Mouse (Mus musculus) heart, embryonic 13.5 days (tissue): ENCODE data around the gene Kif14. TPM values are rescaled to one million over a fixed set of nuclear protein-coding genes. Genes with fewer than 3 reads are reported as not detected.
A peak's percentile ranks its signal among the peaks of the same experiment; 100 is the strongest.

Experiments used
- ATAC-seq: fragments of 200-750 bp; cut with Nextera tagmentation; 2 replicates; pipeline ENCODE4 v1.8.0; 2017; ENCODE audit warnings: moderate TSS enrichment; ENCODE audit not compliant: insufficient number of reproducible peaks, low FRiP score, low TSS enrichment; ENCODE audit errors: extremely low read depth
- H3K27ac ChIP-seq: fragments of 300-500 bp; sonication (generic); replicated peaks from 2 replicates; pipeline ENCODE4 v1.5.1; 2015; ENCODE audit warnings: moderate library complexity, mild to moderate bottlenecking, inconsistent platforms
- H3K27me3 ChIP-seq: fragments of 300-500 bp; sonication (generic); replicated peaks from 2 replicates; pipeline ENCODE4 v1.6.1; 2015; ENCODE audit warnings: mild to moderate bottlenecking, inconsistent platforms
- H3K36me3 ChIP-seq: fragments of 300-500 bp; sonication (generic); 2 replicates; pipeline ENCODE4 v1.6.1; 2015; ENCODE audit warnings: mild to moderate bottlenecking, inconsistent platforms
- H3K4me1 ChIP-seq: fragments of 300-500 bp; sonication (generic); 2 replicates; pipeline ENCODE4 v1.6.1; 2015; ENCODE audit warnings: inconsistent platforms
- H3K4me2 ChIP-seq: fragments of 300-500 bp; sonication (generic); 2 replicates; pipeline ENCODE4 v1.6.1; 2015; ENCODE audit warnings: inconsistent platforms, mild to moderate bottlenecking, moderate library complexity
- H3K4me3 ChIP-seq: fragments of 300-500 bp; sonication (generic); 2 replicates; pipeline ENCODE4 v1.5.1; 2015; ENCODE audit warnings: moderate library complexity, mild to moderate bottlenecking, inconsistent platforms
- H3K9ac ChIP-seq: fragments of 300-500 bp; sonication (generic); 2 replicates; pipeline ENCODE4 v1.6.1; 2015; ENCODE audit warnings: inconsistent platforms, mild to moderate bottlenecking, moderate library complexity
- H3K9me3 ChIP-seq: fragments of 300-500 bp; sonication (generic); 2 replicates; pipeline ENCODE4 v1.6.1; 2016; ENCODE audit warnings: inconsistent platforms
- WGBS: fragments of 180-500 bp; shearing (Covaris S2); methylation state at CpG from one replicate; pipeline ENCODE4 v1.1.7; 2015; ENCODE audit warnings: mixed read lengths; 5-methylcytosine and 5-hydroxymethylcytosine counted together
- polyA plus RNA-seq: library from polyadenylated mRNA; unstranded; fragments of >200 nt; fragmentation: Nextera tagmentation; extraction: Ambion mirVana; gene quantifications from 2 replicates; pipeline ENCODE4 v1.2.1, GENCODE M21; 2015

Kif14 gene
- polyA plus RNA-seq, 1 experiment from 2014 or later = 5.0 TPM

DNA sequence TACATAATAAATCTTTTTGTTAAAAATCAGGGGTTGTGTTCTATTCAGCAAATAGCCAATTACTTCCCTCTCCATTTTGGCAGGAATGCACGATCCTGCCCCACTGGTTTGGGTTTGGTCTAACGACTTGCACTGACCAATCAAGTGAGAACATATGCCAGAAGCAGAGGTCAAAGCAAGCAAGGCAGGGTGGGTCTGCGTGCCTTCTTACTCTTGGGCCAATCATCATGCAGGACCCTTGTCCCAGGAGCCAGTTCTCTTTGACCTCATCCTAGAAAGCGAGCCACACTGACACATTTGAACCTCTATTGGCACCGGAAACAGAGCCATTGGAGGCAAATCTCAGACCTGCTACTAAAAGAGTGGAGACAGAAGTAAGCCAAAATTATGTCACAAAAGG is 15.9 kb upstream of the Kif14 start:
- ATAC-seq = no peak
- Histone ChIP-seq H3K9me3 (no peaks in the 10 kb centered on the region), H3K4me1 (no peaks in the 10 kb centered on the region), H3K4me2 (no peak overlapping the region), H3K27me3 (no peaks in the 10 kb centered on the region), H3K4me3 (no peak overlapping the region), H3K27ac (no peak overlapping the region), H3K9ac (no peak overlapping the region), H3K36me3 (no peaks in the 10 kb centered on the region)
- 81% methylated on average over 5 of the region's 5 CpGs for WGBS

DNA sequence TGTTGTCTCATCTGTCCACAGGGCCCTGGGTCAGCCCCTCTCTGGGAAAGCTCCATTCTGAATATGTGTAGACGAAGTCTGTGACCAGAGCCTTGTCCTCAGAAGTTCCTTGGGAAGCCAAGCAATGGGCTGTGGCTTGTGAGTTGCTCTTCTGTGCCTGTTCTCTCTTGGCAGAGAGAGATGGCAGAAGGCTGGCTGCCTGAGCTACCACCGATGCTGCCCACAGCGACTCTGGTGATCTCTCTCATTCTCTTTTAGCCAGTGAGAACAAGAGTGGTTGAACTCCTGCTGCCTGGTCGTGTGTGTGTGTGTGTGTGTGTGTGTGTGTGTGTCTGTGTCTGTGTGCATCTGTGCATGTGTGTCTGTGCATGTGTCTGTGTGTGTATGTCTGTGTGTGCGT is 13.7 kb upstream of the Kif14 start:
- Histone ChIP-seq H3K27ac (no peak overlapping the region), H3K9me3 (no peaks in the 10 kb centered on the region), H3K27me3 (no peaks in the 10 kb centered on the region), H3K4me3 (no peak overlapping the region), H3K36me3 (no peaks in the 10 kb centered on the region), H3K4me1 (no peaks in the 10 kb centered on the region), H3K9ac (no peak overlapping the region), H3K4me2 (no peak overlapping the region)
- WGBS = 70% methylated on average over 5 of the region's 5 CpGs
- no peak for ATAC-seq

DNA sequence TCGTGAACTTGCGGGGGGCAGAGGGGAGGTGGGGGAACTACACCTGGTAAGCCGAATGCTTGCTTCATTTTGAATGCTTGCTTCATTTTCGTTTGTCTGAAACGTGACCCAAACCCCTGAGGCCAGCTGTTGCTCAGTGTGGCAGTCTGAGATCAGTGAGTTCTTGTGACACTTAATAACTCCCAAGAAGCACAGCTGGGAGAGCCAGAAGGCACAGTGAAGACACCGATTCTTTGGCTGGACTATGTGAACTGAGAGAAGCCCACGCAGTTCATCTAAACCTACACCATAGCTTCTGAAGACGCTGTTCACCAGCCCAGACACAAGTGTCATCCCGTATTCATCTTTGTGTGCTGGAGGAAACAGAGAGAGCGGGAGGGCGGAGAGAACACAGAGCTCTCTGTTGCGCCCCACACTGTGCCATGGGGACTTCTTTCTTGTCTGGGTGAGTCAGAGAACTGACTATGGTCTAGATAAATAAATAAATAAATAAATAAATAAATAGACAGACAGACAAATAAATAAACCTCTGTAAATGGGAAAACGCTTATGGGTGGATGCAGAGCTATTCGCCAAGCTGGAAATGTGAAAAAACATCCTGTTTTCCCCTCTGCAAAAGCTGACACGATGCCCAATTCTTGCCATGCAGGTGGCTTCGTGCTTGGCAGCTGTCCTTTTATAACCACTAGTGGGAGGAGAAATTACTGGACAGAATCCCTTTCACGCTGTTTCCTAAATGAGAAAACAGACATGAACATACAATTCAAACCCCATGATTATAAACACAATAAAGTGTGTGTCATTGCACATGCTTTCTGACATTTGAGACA is 10.2 kb upstream of the Kif14 start:
- H3K36me3 ChIP-seq = no peaks in the 10 kb centered on the region
- ATAC-seq = no peak
- H3K4me2 ChIP-seq = no peak overlapping the region
- WGBS = 76% methylated on average over 17 of the region's 17 CpGs
- H3K9ac ChIP-seq = no peak overlapping the region
- no peaks in the 10 kb centered on the region for H3K4me1 ChIP-seq
- H3K9me3 ChIP-seq = no peaks in the 10 kb centered on the region
- H3K4me3 ChIP-seq = no peak overlapping the region
- no peaks in the 10 kb centered on the region for H3K27me3 ChIP-seq
- no peak overlapping the region for H3K27ac ChIP-seq

DNA sequence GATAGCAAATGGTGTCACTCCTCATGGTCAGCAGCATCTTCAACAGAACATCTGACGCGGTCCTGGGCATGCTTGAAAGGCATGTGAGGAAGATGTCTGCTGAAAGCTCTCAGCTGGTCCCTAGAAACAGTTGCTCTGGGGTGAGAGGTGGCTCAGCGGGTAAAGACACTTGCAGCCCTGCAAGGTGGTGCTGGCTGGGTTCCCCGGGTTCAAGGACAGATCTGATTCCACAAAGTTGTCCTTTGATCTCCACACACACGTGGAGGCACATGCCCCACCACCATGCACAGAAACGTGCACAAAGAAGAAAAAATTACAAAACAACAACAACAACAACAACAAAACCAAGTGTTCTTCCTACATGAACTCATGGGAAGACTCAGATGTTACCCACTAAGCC is 9.4 kb upstream of the Kif14 start:
- no peak overlapping the region for H3K4me2 ChIP-seq
- 62% methylated on average over 6 of the region's 6 CpGs for WGBS
- no peaks in the 10 kb centered on the region for H3K36me3 ChIP-seq
- H3K4me1 ChIP-seq = no peaks in the 10 kb centered on the region
- H3K27me3 ChIP-seq = no peaks in the 10 kb centered on the region
- H3K9me3 ChIP-seq = no peaks in the 10 kb centered on the region
- no peak for ATAC-seq
- no peak overlapping the region for H3K27ac ChIP-seq
- no peak overlapping the region for H3K9ac ChIP-seq
- no peak overlapping the region for H3K4me3 ChIP-seq

DNA sequence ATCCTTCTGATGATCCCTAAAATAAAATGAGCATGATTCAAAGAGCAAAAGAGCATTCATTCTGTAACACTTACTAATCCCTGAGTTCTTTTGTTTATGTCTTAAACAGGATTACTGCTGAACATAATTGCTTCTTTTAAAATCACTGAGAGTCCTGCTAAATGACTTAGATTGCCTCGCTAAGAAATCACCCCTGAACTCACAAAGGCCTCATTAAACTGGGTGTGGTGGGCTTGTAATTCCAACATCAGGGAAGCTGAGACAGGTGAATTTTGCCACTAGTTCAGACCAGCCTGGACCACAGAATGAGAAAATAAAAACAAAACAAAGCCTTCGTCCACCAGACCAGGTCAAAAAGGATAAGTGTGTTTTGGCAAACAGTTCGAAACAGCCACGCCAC is 8.7 kb upstream of the Kif14 start:
- H3K4me3 ChIP-seq = no peak overlapping the region
- H3K27me3 ChIP-seq = no peaks in the 10 kb centered on the region
- no peak for ATAC-seq
- no peak overlapping the region for H3K9ac ChIP-seq
- H3K9me3 ChIP-seq = no peaks in the 10 kb centered on the region
- no peak overlapping the region for H3K4me2 ChIP-seq
- H3K36me3 ChIP-seq = no peaks in the 10 kb centered on the region
- WGBS = 76% methylated on average over 4 of the region's 4 CpGs
- H3K4me1 ChIP-seq = 0 out of 2 replicates have a peak, but pooled peaks cover 2% of the 10 kb centered on the region
- H3K27ac ChIP-seq = no peak overlapping the region

DNA sequence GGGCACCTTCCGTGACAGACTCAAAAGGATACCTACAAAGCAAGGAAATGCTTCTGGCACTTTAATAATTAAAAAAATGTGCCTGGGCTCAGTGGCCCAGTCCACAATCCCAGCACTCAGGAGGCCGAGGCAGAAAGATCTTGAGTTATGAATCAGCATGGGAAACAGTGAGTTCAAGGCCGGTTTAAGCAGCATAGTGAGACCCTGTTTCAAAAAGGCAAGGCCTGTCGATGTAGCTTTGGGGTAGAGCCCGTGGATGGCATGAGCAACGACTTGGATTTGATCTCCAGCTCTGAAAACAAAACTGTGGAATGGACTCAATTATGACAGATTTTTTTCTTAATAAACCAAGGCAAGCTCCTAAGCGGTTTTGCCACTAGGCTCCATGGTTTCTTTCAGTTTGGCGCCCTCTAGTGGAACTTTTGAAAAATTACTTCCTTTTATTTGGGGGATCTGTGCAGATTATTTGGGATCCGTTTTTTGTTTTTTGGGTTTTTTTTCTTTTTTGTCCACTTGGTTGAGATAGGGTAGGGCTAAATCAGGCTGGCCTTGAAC is 7.4 kb upstream of the Kif14 start:
- no peak for ATAC-seq

DNA sequence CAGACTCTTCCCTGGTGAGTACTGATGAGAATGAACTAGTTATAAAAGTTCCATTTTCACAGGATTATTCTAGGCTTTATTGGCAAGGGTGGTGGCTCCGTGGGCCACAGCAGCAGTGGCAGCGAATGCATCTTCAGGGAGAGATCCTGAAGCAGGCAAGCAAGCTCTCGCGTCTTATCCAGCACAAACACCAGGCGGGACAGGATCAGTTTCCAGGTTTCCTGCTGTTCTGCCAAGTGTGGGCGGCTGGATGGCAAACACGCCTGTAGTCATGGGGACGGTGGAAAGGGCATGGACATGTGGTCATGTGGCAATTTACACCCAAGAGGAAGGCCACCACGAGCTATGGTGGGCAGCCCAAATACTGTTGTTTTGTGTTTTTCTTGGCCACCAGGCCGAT is 3.7 kb upstream of the Kif14 start:
- 37% methylated on average over 10 of the region's 10 CpGs for WGBS
- Histone ChIP-seq H3K4me2 (peak overlapping the region; percentile 7), H3K9me3 (no peaks in the 10 kb centered on the region), H3K9ac (no peak overlapping the region), H3K4me3 (no peak overlapping the region), H3K4me1 (peaks cover 15% of the 10 kb centered on the region), H3K36me3 (no peaks in the 10 kb centered on the region), H3K27me3 (no peaks in the 10 kb centered on the region), H3K27ac (no peak overlapping the region)
- ATAC-seq = no peak

More for the DNA sequence above, 7.4 kb upstream of the Kif14 start:
- no peak overlapping the region for H3K27ac ChIP-seq
- 28% methylated on average over 9 of the region's 9 CpGs for WGBS
- no peaks in the 10 kb centered on the region for H3K27me3 ChIP-seq
- 0 out of 2 replicates have a peak, but pooled peaks cover 4% of the 10 kb centered on the region for H3K4me1 ChIP-seq
- H3K4me2 ChIP-seq = no peak overlapping the region
- no peaks in the 10 kb centered on the region for H3K9me3 ChIP-seq
- H3K36me3 ChIP-seq = no peaks in the 10 kb centered on the region
- H3K9ac ChIP-seq = no peak overlapping the region
- no peak overlapping the region for H3K4me3 ChIP-seq

DNA sequence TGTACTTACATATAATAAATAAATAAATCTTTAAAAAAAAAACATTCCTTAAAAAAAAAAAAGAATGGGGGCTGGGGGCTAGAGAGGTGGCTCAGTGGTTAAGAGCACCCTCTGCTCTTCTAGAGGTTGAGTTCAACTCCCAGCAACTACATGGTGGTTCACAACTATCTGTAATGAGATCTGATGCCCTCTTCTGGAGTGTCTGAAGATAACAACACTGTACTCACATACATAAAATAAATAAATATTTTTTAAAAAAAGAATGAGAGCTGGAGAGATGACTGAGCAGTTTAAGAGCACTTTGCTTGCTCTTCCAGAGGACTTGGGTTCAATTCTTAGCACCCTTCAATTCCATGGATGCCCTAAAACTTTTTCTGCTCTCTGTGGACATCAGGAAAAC is 975 bp upstream of the Kif14 start:
- Histone ChIP-seq H3K4me1 (peaks cover 30% of the 10 kb centered on the region), H3K9ac (no peak overlapping the region), H3K4me3 (no peak overlapping the region), H3K9me3 (no peaks in the 10 kb centered on the region), H3K36me3 (peaks cover 21% of the 10 kb centered on the region), H3K27ac (no peak overlapping the region), H3K27me3 (no peaks in the 10 kb centered on the region), H3K4me2 (no peak overlapping the region)
- no peak for ATAC-seq

DNA sequence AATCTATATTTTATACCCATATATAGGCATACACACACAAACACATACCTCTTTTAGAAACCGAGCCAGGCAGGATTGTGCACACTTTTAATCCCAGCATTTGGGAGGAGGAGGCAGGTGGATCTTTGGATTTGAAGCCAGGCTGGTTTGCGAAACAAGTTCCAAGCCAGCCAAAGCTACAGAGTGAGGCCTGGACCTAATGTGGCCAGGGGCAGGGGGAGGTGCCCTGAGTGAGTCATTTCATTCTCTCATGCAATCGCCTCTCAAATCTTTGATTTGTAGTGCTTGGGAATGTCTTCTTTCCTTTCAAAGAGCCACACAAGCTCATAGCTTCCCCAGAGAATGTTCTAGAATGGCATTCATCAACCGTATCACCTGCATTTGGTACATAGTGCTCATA is 3.3 kb downstream of the Kif14 start:
- H3K4me2 ChIP-seq = no peak overlapping the region
- H3K27me3 ChIP-seq = no peaks in the 10 kb centered on the region
- no peaks in the 10 kb centered on the region for H3K9me3 ChIP-seq
- H3K4me3 ChIP-seq = no peak overlapping the region
- peaks cover 56% of the 10 kb centered on the region for H3K36me3 ChIP-seq
- WGBS = 88% methylated on average over 4 of the region's 4 CpGs
- ATAC-seq = no peak
- H3K4me1 ChIP-seq = peaks cover 30% of the 10 kb centered on the region
- H3K9ac ChIP-seq = no peak overlapping the region
- no peak overlapping the region for H3K27ac ChIP-seq

DNA sequence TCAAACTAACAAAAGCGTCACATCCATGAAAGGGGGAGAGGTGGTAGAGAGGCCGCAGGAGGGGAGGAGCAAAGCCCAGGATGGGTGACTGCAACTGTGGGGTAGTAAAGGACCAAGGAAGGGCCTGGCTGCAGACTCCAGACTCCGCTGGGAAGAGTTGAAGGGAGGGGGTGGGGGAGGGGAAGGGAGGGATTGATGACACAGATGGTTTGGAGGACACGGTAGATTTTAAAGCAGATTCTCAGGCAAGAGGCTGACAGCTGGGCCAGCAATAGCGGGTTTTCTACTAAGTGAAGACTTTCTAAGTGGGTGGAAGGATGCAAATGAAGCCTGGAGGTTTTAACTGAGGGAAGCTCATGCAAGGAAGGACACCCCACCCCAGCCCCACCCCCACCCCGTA is 4.3 kb downstream of the Kif14 start:
- no peak overlapping the region for H3K9ac ChIP-seq
- H3K36me3 ChIP-seq = peaks cover 65% of the 10 kb centered on the region
- no peak overlapping the region for H3K27ac ChIP-seq
- no peak overlapping the region for H3K4me3 ChIP-seq
- WGBS = 32% methylated on average over 6 of the region's 6 CpGs
- no peak overlapping the region for H3K4me2 ChIP-seq
- ATAC-seq = no peak
- H3K4me1 ChIP-seq = peaks cover 30% of the 10 kb centered on the region
- H3K9me3 ChIP-seq = no peaks in the 10 kb centered on the region
- H3K27me3 ChIP-seq = no peaks in the 10 kb centered on the region

DNA sequence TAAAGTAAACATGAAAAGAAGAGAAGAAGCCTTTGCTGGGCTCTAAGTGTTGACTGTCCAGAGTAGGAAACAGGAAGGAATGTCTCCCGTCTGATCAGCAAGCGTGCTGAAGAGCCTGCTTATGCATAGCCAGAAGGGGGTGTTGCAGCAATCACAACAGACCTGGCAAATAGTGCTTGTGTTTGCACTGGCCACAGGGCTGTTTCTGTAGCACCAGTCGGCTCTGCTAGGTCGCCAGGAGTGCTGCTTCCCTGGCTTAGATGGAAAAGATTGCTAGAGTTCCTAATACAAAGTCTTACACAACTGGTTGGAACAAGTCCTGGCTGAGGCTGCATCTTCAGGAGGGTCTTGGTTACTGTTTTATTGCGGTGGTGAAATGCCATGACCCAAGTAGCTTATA is 25.5 kb downstream of the Kif14 start:
- Histone ChIP-seq H3K4me2 (no peak overlapping the region), H3K27ac (no peak overlapping the region), H3K9ac (no peak overlapping the region), H3K9me3 (no peaks in the 10 kb centered on the region), H3K4me1 (peaks cover 9% of the 10 kb centered on the region), H3K4me3 (no peak overlapping the region), H3K27me3 (no peaks in the 10 kb centered on the region), H3K36me3 (peaks cover 90% of the 10 kb centered on the region)
- ATAC-seq = no peak
- WGBS = 48% methylated on average over 5 of the region's 5 CpGs

DNA sequence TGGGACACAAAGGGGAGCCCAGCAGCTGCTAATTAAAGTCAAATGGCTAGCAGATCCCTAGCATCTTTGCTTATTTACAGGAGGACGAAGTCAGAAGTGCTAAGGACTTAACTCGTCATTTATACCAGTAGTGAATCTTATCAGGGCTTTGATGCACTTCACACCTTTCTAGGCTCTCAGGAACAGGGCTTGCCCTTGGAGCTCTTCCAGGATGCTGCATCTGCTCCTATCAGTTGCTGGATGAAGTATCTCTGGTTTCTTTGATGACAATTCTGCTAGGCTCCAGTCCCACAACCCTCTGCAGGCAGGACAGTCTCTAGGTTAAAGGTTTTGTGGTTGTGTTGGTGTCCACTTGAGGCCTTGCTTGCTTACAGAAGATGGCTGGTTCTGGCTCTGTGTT is 26.1 kb downstream of the Kif14 start:
- 55% methylated on average over 2 of the region's 2 CpGs for WGBS
- peaks cover 90% of the 10 kb centered on the region for H3K36me3 ChIP-seq
- no peaks in the 10 kb centered on the region for H3K9me3 ChIP-seq
- H3K4me2 ChIP-seq = no peak overlapping the region
- no peak overlapping the region for H3K27ac ChIP-seq
- no peak overlapping the region for H3K4me3 ChIP-seq
- ATAC-seq = no peak
- H3K9ac ChIP-seq = no peak overlapping the region
- H3K27me3 ChIP-seq = no peaks in the 10 kb centered on the region
- H3K4me1 ChIP-seq = peaks cover 9% of the 10 kb centered on the region
